Mouse (Mus musculus) macrophage (primary cell): Measurements from ENCODE around the gene Myg1. TPM values are rescaled to one million over a fixed set of nuclear protein-coding genes. Genes with fewer than 3 reads are reported as not detected.
A peak's percentile ranks its signal among the peaks of the same experiment; 100 is the strongest.
"Not testable (repeated sequence)": the region's sequence is repeated elsewhere in the genome, so short reads cannot be mapped to it uniquely, and the experiment has no call there.

Experiments
- H3K27ac ChIP-seq: fragments of 350-480 bp; formaldehyde crosslinking; 2 replicates; pipeline ENCODE4 v1.9.0; 2021
- H3K36me3 ChIP-seq: fragments of 350-480 bp; formaldehyde crosslinking; 2 replicates; pipeline ENCODE4 v1.9.0; 2021; ENCODE audit errors: inconsistent target
- H3K4me3 ChIP-seq: fragments of 350-480 bp; formaldehyde crosslinking; 2 replicates; pipeline ENCODE4 v1.9.0; 2021; ENCODE audit errors: inconsistent target
- H3K79me2 ChIP-seq: fragments of 350-480 bp; formaldehyde crosslinking; 2 replicates; pipeline ENCODE4 v1.9.0; 2021; ENCODE audit errors: inconsistent target
- WGBS: methylation state at CpG from one replicate; pipeline ENCODE4 v1.1.7; 2026; ENCODE audit warnings: inconsistent platforms; ENCODE audit not compliant: missing documents; 5-methylcytosine and 5-hydroxymethylcytosine counted together
- polyA plus RNA-seq: library from polyadenylated mRNA; stranded (reverse); fragments of 250-400 nt; gene quantifications from 3 replicates; pipeline ENCODE4 v1.2.4, GENCODE M21; 2018; ENCODE audit warnings: inconsistent platforms

The Myg1 gene
- polyA plus RNA-seq, 1 experiment from 2014 or later = 15.1 TPM

DNA sequence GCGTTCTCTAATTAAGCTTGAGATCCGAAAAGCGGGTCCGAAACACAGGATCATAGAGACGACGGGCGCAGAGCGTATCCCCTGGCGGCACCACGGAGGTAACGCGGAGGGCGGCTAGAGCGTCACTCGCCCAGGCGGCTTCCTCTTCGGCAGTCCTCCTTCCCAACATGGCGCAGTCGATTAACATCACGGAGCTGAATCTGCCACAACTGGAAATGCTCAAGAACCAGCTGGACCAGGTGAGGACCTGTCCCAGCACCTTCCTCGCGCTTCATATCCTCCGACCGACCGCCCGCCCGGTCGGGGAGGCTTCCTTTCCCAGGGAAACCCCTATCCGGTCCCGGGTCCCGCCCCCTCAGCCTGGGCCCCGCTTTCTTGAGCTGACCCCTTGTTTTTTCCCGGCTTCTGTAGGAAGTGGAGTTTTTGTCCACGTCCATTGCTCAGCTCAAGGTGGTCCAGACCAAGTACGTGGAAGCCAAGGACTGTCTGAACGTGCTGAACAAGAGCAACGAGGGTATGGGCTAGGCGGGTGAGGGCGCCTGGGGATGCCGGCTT lies 5.4 kb upstream of the Myg1 start, which contains the start of gene Pfdn5:
Gene Pfdn5, plus strand, starts transcription at position 95 of the 555 bp plus-strand sequence.
- Histone ChIP-seq H3K79me2 (peaks cover 21% of the 10 kb centered on the region), H3K27ac (peak within 1 kb of the TSS; percentile 72), H3K36me3 (peaks cover 13% of the 10 kb centered on the region; the same call in 1 of the 2 replicates), H3K4me3 (peak within 1 kb of the TSS; percentile 96)
- under 1% methylated on average over 30 of the region's 40 CpGs for WGBS

DNA sequence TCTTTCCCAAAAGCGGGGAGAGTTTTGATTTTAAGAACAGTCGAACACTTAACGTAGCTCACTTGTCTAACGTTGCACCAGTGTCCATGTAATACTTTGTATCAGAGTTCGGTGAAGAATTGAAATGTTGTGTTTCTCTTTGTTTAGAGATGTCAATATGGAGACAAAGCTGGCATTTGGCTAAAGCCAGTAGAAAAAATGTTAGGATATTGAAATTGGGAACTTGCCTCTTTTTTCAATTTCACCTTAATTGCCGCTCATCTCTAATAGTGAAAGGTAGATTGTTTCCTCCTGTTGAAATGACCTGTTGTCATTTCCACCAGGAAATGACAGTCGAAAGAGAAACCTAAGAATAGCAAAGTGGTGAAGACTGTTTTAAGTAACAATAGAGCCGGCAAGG lies 4.6 kb upstream of the Myg1 start:
- Histone ChIP-seq H3K4me3 (peak overlapping the region; percentile 96), H3K79me2 (peaks cover 24% of the 10 kb centered on the region), H3K27ac (peak overlapping the region; percentile 72; the same call in 1 of the 2 replicates), H3K36me3 (peaks cover 13% of the 10 kb centered on the region; the same call in 1 of the 2 replicates)
- 41% methylated on average over 7 of the region's 8 CpGs for WGBS

DNA sequence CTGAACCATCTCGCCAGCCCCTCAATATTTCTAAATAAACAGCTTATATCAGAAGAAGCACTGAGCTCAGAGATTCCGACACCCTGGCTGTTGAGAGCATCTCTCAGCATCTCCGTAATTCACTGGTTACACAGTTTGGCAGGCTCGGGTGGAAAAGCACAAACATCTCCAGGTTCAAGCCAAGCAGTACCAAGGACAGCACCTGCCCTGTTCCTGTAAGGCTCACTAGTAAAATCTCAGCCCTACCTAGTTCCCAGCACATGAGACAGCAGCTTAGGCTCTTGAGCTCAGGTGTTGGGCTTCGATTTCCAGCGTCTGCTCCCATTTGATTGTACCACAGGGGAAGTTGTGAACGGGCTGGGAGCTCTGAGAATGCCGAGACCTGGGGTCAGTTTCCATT lies 3.7 kb downstream of the Myg1 start:
- no peak overlapping the region for H3K27ac ChIP-seq
- H3K79me2 ChIP-seq = peaks cover 25% of the 10 kb centered on the region
- WGBS = 90% methylated on average over 8 of the region's 8 CpGs
- no peak overlapping the region for H3K4me3 ChIP-seq
- H3K36me3 ChIP-seq = peaks cover 44% of the 10 kb centered on the region

DNA sequence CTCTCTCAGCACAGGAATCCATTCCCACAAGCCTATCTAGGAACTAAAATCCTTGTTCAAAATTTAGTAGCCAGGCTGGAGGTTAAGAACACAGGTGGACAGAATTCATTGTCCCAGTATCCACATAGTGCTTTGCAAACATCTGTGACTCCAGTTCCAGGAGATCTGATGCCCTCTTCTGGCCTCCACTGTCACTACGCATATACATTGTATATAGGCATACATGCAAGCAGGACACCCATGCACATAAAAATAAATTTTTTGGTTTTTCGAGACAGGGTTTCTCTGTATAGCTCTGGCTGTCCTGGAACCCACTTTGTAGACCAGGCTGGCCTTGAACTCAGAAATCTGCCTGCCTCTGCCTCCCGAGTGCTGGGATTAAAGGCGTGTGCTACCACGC lies 4.4 kb downstream of the Myg1 start:
- WGBS = 92% methylated on average over 5 of the region's 5 CpGs
- H3K4me3 ChIP-seq, H3K27ac ChIP-seq: not testable (repeated sequence)
- Histone ChIP-seq H3K79me2 (peaks cover 25% of the 10 kb centered on the region), H3K36me3 (peaks cover 43% of the 10 kb centered on the region)

DNA sequence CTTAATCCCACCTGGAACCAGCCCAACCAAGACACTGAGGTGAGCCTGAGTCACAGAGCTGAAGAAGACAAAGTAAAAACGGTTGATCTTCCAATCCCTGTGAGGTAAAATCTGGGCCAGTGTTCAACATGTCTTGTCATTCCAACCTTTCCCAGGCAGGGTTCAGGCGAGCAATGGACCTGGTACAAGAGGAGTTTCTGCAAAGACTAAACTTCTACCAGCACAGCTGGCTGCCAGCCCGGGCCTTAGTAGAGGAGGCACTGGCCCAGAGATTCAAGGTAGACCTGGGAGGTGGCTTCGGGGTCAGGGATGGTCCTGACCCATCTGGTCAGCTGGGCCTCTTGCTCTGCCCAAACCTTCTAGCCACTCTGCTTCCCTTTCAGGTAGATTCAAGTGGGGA lies 5.4 kb downstream of the Myg1 start:
- Histone ChIP-seq H3K79me2 (peaks cover 22% of the 10 kb centered on the region), H3K4me3 (no peak overlapping the region), H3K36me3 (peaks cover 43% of the 10 kb centered on the region), H3K27ac (no peak overlapping the region)
- 96% methylated on average over 4 of the region's 4 CpGs for WGBS

DNA sequence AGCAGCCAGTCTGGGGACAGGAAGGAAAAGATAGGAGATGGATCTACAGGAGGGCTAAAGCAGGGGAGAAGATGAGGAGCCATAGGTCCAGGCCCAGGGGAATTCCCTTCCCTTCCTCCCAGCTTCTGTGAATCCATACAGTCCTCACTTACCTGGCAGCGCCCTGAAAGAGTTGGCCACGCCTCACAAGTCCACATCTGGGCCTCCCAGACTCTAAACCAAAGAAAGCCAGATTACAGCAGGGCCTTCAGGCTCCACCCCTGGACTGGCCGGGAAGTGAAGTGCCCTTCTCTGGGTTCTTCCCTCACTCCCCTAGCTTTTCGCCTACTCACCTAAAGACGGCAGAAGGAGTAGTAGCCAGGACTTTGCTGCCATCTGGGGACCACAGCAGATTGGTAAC lies 8.1 kb downstream of the Myg1 start:
- 88% methylated on average over 5 of the region's 5 CpGs for WGBS
- Histone ChIP-seq H3K27ac (no peak overlapping the region), H3K36me3 (peaks cover 39% of the 10 kb centered on the region), H3K4me3 (no peak overlapping the region), H3K79me2 (no peaks in the 10 kb centered on the region)

DNA sequence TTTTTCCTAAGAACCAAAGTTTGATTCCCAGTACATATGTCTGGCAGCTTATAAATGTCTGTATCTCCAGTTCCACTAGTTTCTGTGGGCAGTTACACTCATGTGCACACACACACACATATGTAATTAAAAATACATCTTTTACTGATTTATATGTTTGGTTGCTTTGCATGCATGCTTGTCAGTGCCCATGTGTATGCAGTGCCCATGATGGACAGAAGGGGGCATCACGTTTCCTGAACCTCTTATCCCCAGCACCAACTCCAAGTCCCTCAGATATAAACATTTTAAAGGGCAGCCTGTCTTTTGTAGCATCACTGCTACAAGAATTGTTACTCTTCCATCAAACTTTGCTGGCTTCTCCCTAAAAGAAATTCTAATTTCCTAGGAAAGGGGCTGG lies 10.1 kb downstream of the Myg1 start:
- H3K27ac ChIP-seq = no peak overlapping the region
- no peak overlapping the region for H3K4me3 ChIP-seq
- peaks cover 45% of the 10 kb centered on the region for H3K36me3 ChIP-seq
- no peaks in the 10 kb centered on the region for H3K79me2 ChIP-seq
- WGBS = 12% methylated on average over 1 of the region's 1 CpGs

DNA sequence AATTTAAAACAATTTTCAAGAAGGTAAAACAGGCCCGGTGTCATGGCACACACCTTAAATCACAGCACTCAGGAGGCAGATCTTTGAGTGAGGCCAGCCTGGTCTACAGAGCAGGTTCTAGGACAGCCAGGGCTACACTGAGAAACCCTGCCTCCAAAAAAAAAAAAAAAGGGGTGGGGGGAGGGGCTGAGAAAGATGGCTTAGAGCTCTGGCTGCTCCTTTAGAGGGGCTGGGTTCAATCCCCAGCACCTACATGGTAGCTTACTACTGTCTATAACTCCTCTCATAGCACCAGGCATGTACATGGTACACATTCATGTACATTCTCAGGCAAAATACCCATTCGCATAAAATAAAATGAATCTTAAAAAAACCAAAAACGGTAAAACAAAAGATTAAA lies 13.0 kb downstream of the Myg1 start:
- H3K27ac ChIP-seq = no peak overlapping the region
- peaks cover 18% of the 10 kb centered on the region; the same call in 1 of the 2 replicates for H3K36me3 ChIP-seq
- no peak overlapping the region for H3K4me3 ChIP-seq
- peaks cover 3% of the 10 kb centered on the region; the same call in 1 of the 2 replicates for H3K79me2 ChIP-seq
- 90% methylated on average over 3 of the region's 3 CpGs for WGBS

DNA sequence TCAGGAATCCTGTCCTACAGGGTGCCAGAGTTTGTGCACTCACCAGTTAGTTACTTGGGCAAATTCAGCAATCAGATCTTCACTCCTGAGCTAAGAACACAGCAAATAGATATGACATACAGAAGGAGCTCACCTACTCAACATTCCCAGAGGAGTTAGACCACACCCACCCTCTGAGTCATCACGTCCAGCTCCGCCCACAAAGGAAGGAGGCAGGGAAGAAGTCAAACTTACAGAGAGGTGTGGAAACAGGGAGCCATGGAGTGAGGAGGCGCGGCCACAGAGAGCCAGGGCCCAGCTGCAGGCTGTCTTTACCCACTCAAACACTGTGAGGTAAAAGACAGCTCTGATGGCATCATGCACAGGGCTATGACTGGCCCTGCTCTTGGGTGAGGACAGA lies 14.9 kb downstream of the Myg1 start:
- Histone ChIP-seq H3K4me3 (no peak overlapping the region), H3K79me2 (peaks cover 10% of the 10 kb centered on the region; the same call in 1 of the 2 replicates), H3K36me3 (peaks cover 16% of the 10 kb centered on the region; the same call in 1 of the 2 replicates), H3K27ac (no peak overlapping the region)
- WGBS = 94% methylated on average over 4 of the region's 4 CpGs

DNA sequence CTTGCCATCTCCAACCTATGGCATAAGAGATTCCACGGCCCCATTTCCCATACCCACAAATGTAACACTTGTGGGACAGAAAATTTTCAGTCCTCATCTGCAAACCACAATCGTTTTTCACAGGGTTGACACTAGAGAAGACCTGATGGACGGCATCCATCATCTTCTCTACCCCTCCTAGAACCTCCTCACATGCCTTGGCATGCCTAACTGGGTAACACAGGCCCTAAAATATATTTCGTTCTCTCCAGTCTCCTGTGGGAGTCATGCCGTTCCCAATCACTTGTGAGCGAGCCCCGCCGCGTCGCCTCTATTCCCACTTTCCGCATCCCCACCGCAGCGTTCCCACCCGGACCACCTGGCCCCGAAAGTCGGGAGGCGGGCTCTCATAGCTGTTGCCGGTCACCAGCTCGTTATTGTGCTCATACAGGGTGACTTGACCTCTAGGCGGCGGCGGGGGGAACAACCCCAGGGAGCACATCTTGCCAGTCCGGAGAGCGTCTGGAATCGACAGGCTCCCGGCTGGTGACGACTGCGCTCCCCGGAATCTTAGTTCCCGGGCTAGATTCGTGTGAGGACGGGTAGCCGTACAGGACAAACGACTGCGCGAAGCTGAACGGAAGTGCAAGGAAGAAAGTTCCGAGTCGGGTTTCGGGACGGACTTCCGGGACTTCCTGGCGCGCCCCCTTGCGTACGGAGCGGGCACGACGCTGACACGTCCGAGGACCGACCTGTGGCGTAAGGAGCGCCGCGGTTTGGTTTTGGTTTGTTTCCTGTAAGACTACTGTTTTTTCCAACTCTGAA lies 18.8 kb downstream of the Myg1 start, which contains the start of gene Aaas:
Gene Aaas, minus strand, starts transcription at position 634 of the 804 bp plus-strand sequence.
- peaks cover 6% of the 10 kb centered on the region; the same call in 1 of the 2 replicates for H3K36me3 ChIP-seq
- peak within 1 kb of the TSS; percentile 61 for H3K27ac ChIP-seq
- H3K4me3 ChIP-seq = peak within 1 kb of the TSS; percentile 95
- H3K79me2 ChIP-seq = peaks cover 10% of the 10 kb centered on the region; the same call in 1 of the 2 replicates
- under 1% methylated on average over 52 of the region's 56 CpGs for whole genome bisulfite sequencing

DNA sequence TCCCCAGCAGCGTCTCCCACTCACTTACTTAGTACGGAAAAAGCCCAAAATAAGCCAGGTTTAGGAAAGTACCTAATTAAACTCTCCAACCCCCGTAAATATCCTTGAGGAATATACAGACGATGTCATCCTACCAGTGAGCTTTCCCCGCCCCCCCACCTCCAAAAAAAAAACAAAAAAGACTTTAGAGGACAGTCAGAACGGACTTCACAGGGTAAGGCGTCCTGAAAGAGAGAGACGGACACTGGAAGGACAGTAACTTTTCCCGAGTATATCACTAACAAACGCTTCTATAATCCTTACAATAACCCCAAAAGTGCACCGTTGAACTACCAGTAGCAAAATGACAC lies 19.4 kb downstream of the Myg1 start:
- Histone ChIP-seq H3K27ac (peak overlapping the region; percentile 61), H3K4me3 (peak overlapping the region; percentile 95), H3K36me3 (no peaks in the 10 kb centered on the region; the same call in 1 of the 2 replicates), H3K79me2 (peaks cover 10% of the 10 kb centered on the region; the same call in 1 of the 2 replicates)
- 13% methylated on average over 11 of the region's 11 CpGs for WGBS

DNA sequence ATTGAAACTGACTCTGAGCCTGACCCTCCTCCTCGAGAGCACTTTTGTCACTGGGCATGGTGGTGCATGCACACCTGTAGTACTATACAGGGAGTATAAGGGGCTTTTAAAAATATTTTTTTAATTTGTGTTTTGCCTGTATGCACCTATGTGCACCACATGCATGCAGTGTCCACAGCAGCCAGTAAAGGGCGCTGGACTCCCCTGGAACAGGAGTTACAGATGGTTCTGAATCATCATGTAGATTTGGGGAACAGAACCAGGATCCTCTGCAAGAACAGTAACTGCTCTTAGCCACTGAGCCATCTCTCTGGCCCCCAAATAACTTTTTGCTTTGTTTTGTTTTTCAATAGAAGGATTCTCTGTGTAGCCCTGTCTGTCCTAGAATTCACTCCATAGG lies 20.7 kb downstream of the Myg1 start:
- Histone ChIP-seq H3K36me3 (no peaks in the 10 kb centered on the region), H3K79me2 (peaks cover 10% of the 10 kb centered on the region; the same call in 1 of the 2 replicates), H3K4me3 (no peak overlapping the region), H3K27ac (no peak overlapping the region)
- WGBS = 67% methylated on average over 2 of the region's 2 CpGs

DNA sequence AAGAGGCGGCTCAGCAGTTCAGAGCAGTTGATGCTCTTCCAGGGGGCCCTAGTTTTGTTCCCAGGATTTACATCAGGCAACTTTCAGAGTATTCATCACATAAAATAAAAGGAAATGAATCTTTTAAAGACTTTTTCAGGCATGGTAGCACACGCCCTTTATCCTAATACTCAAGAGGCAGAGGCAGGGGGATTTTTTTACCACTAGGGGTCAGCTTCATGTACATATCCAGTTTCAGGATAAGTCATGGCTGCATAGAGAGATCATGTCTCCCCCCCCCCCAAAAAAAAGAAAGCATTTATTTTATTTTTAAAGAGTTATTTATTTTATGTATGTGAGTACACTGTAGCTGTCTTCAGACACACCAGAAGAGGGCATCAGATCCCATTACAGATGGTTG lies 22.5 kb downstream of the Myg1 start:
- H3K36me3 ChIP-seq = no peaks in the 10 kb centered on the region
- no peak overlapping the region for H3K4me3 ChIP-seq
- no peak overlapping the region for H3K27ac ChIP-seq
- 80% methylated on average over 2 of the region's 2 CpGs for WGBS
- peaks cover 10% of the 10 kb centered on the region; the same call in 1 of the 2 replicates for H3K79me2 ChIP-seq

DNA sequence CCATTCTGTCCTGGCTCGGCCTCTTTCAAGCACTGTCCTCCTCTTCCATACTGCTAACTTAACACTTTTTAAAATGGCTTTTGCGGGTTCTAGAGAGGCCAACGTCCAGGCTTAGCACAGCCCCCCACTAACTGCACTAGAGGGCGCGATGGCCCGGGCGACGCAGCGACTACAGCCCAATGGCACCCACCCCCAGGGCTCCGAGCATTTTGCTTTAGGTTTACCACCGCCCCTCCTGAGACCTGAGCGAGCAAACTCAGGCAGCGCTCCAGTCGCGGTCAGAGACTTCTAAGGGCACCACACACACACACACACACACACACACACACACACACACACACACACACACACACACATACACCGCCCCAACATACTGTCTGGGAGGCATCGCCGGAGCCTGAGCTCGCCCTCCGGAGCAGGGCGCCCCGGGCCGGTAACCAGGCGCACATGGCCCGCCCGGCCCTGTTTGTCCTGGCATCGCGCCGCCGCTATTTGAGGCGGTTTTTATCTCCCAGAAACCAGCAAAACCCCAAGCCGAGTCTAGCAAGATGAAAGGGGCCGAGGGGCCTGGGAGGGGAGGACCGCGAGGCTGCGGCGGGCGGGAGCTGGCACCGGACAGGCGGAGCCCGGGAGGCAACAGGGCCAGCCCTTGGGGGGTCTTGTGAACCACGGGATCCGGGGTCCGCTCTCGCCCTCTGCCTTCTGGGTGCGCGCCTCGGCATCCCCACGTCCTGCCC lies 23.8 kb downstream of the Myg1 start:
- no peak overlapping the region for H3K27ac ChIP-seq
- WGBS = 4% methylated on average over 29 of the region's 49 CpGs
- no peaks in the 10 kb centered on the region for H3K79me2 ChIP-seq
- no peak overlapping the region for H3K4me3 ChIP-seq
- no peaks in the 10 kb centered on the region for H3K36me3 ChIP-seq
